Mouse (Mus musculus) gastrocnemius, adult 18-20 months (tissue): ENCODE data around the gene Ate1. TPM values are rescaled to one million over a fixed set of nuclear protein-coding genes. Genes with fewer than 3 reads are reported as not detected.

Experiments
- total RNA-seq, 2 experiments: library from RNA; stranded (reverse); gene quantifications; 2 replicates each; pipeline ENCODE4 v1.2.3; 2021

The Ate1 gene
- total RNA-seq, 2 experiments from 2014 or later = 37.1 to 39.8 TPM

Other genes starting within 250 kb of the Ate1 start
- gene Nsmce4a, start 52.7 kb upstream of the Ate1 start, total RNA-seq = 10 to 100 TPM; 28.4 to 29.0 TPM
- 100 to 1,000 TPM; 414 to 460 TPM for gene Tacc2, start 57.1 kb upstream of the Ate1 start, total RNA-seq